Mouse (Mus musculus) c-Kit-positive CD71-positive TER-119-negative erythroid progenitor cells, embryonic 14.5 days (primary cell): Measurements from ENCODE around the gene Igf1r.

Source experiments
- DNase-seq: peaks from one replicate; pipeline ENCODE4 v3.0.0-alpha.2; 2013; ENCODE audit warnings: low read depth

Igf1r gene

DNA sequence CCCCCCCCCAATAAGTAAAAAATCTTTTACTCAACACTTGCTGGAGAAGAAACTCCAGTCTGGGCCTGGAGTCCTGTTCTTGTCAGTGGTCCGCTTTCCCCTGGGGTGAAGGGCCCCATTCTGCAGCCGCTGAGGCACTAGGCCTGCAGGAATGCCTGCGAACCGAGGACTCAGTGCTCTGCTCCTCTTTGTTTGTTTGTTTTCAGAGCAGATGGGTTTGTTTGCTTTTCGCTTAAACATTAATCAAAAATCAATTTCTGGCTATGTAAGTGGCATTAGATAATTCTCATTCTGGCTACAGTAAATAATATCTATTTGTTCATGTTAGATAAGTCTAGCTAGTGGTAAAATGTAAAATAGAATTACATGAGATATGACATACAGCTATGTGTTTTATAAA lies 167.0 kb downstream of the Igf1r start:
- DNase-seq = no peak

GRCm38 (mm10) chr7:68122418-68122817 lies 169.8 kb downstream of the Igf1r start:
- no peak for DNase-seq

DNA sequence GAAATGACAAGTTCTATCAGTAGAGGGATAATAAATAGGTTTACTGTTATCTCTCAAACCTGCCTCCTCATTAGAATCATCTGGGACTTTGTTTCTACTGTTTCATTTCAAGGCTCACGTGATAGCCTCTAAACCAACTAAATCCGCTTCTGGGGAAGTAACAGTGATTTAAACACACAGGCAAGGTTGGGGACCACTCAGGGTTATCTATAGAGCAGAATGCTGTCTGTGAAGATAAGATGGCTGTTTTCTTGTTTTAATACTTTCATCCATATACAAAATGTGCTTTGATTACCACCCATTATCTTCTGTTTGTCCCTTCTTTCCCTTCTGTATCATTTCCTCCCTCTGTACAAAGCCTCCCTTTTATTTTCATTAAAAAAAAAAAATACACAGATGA lies 172.7 kb downstream of the Igf1r start:
- DNase-seq = no peak

GRCm38 (mm10) chr7:68127799-68128261 lies 175.2 kb downstream of the Igf1r start:
- DNase-seq = peak; percentile 41

GRCm38 (mm10) chr7:68128271-68128674 lies 175.6 kb downstream of the Igf1r start:
- peak; percentile 38 for DNase-seq

- DNase-seq = peak; percentile 99
Observed at GRCm38 (mm10) chr7:68129077-68129511, 176.5 kb downstream of the Igf1r start.

- peak; percentile 80 for DNase-seq
Observed at GRCm38 (mm10) chr7:68129546-68130253, 177.1 kb downstream of the Igf1r start.

GRCm38 (mm10) chr7:68130950-68131580 lies 178.4 kb downstream of the Igf1r start:
- DNase-seq = no peak

DNA sequence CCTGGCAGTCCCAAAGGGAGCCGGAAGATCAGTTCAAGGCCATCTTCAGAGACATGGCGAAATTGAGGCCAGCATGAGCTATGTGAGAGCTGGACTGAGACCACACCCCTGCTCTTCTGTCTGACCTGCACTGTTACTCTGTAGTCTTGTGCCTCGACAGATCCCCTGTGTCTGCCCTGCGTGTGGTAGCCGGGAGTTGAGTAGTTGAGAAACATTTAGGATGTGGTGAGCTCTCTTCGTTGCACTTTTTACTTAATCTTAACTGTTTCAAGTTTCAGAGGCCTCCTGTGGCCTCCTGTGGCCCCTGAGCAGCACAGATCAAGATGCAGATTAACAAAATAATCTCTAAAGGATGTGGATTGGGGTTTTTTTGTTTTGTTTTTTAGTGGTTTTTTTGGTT lies 181.1 kb downstream of the Igf1r start:
- DNase-seq = no peak

DNA sequence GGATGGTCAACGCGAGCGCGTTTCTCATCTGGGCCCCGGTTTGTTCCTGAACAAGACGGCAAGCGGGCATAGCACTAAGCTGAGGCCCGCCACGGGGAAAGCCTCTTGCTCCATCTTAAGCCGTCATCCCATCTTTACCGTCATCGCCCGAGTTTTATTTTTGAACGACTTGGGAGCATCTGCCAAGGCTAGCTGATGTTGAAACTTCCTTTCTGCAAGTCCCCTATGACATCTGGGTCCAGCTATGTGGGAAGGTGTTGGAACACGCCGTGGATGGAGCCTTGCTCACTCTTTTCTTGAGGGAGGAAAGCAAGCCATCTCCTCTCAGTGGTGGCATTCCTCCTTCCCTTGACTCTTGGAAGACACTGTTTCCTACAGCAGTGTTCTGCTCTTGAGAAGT lies 182.3 kb downstream of the Igf1r start:
- no peak for DNase-seq

- DNase-seq = no peak
Observed at GRCm38 (mm10) chr7:68136056-68136455, 183.4 kb downstream of the Igf1r start.

- no peak for DNase-seq
Observed at GRCm38 (mm10) chr7:68139384-68139783, 186.8 kb downstream of the Igf1r start.

- no peak for DNase-seq
Observed at GRCm38 (mm10) chr7:68140041-68140807, 187.6 kb downstream of the Igf1r start.

DNA sequence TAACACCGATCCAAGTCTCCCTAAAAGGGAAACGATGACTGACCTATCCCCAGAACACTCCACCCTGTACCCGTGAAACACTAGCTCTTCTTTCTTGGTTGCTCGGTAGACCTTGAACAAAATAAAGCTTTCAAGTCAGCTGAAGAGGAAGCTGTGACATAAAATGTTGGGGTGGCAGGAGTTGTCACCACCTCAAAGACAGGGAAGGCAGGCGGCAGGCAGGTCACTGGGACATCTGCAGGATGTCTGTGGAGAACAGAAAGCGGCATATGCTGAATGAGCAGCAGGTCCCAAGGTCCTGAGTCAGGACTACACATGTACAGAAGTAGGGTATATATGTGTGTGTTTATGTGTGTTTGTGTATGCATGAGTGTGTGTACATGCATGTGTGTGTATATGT lies 191.6 kb downstream of the Igf1r start:
- DNase-seq = no peak

DNA sequence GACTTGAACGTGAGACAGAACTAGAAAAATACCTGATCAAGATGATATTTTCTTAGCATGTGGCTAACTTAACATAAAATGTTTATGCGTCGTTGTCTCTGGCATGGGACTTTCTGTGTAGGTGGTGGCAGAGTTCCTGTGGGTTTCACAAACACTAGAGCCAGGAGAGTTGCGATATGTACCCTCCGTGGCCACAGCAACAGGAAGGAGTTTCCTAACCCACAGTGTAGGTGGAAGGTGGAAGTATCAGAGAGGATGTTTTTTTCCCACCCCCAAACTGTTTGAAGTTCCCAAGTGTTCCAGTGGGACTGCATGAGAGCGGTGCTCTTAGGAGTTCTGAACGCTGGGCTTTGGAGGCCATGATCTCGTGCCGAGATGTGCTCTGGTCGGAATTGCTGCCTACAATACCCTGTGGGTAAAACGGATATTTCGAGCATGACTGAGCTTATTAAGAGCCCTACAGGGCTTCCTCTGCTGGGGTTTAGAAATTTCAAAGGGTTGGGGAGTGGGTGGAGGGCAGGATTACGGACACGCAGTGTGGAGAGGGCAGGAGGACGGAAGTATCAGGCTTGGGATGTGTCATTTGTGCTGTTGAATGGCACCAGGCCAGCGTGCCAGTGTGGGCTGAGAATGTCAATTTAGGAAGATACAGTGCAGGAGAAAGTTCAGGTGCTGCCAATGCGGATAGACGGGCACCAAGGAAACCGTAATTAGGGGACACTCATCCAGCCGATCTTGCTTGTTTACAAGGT lies 195.8 kb downstream of the Igf1r start:
- no peak for DNase-seq

- DNase-seq = no peak
Observed at GRCm38 (mm10) chr7:68151892-68152291, 199.3 kb downstream of the Igf1r start.

DNA sequence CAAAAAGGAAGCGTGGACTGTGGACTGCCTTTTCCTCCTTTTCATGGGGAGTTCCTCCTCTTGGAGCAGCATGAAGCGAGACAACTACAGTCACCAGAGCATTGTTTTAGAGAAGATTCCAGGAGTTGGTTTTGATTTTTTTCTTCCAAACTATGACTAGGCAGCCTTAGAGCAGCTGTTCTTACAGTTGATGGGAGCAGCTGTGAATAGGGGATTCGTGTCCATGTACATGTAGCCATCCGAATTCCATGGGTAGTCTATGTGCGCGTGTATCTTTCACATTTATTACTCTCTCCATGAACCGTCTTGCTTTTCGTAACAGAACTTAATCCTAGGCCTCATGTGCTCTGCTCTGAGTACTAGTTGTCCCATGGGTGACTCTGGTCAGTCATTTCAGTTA lies 199.8 kb downstream of the Igf1r start:
- no peak for DNase-seq

GRCm38 (mm10) chr7:68153269-68153668 lies 200.6 kb downstream of the Igf1r start:
- no peak for DNase-seq

DNA sequence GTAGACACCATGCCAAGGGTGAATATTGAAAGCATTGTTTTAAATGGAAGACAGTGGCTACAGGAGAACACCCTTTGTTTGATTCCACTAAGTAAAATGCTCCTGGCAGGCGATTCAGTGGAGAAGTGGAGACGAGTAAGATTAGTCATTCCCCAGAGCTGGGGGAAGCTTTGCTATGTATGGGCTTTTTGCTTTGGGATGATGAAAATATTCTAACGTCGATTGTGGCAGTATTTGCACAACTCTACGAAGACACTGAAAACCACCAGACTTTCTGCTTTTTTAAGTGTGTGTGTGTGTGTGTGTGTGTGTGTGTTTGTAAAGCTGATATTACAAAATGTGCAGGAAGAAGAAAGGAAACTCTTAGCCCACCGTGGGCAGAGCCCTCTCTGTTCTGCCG lies 202.0 kb downstream of the Igf1r start:
- DNase-seq = no peak

- no peak for DNase-seq
Observed at GRCm38 (mm10) chr7:68160094-68160791, 207.6 kb downstream of the Igf1r start.

DNA sequence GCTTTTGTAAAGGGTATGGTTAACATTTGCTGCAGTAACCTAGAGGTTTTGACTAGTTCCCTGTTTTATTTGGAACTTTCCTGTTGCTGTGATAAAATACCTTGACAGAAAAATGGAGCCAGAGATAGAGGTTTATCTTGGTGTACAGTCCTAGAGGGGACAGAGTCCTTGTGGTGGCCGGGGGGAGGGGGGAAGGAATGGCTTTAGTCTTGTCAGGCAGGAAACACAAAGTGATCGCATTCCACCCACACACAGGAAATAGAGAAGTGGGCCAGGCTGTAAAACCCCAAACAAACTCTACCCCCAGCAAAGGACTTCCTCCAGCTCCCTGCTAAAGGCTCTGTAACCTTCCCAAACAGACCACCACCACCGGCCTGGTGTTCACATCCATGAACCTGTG lies 211.4 kb downstream of the Igf1r start:
- no peak for DNase-seq

GRCm38 (mm10) chr7:68172776-68173175 lies 220.1 kb downstream of the Igf1r start:
- no peak for DNase-seq
